Mouse (Mus musculus) erythroblast, embryonic 14.5 days (primary cell): ENCODE measurements around the gene Trub1.

Experiments
- GATA1 ChIP-seq: IDR thresholded peaks from 2 replicates; pipeline ENCODE4 v1.6.1; 2012; ENCODE audit warnings: low read length, inconsistent platforms, mixed read lengths
- TAL1 ChIP-seq: IDR thresholded peaks from 3 replicates; pipeline ENCODE4 v1.6.1; 2012; ENCODE audit warnings: low read length, inconsistent platforms, mixed read lengths

DNA sequence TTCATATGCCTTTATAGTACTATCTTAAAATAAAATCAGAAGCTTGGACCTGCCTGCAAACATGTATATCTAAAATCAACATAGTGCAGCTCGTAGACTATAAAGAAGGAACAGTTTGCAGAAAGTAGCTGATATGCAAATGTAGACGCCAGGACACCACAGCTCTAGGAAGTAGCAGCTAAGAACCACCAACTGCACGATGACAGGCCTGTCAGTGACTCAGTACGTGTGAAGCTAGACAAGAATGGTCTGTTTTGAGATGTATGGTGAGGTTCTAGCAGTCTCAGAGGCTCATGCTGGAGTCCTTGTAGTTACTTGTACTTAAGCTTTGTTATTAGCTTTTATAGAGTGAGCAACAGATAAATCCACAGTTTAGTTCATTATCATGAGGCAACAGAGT lies 22.6 kb downstream of the Trub1 start:
- no peak for TF ChIP-seq GATA1
- TF ChIP-seq TAL1 = no peak
